Mouse (Mus musculus) ovary, postnatal 36 days (tissue): ENCODE results near the gene Tprn.

Experiments used
- DNase-seq: peaks from one replicate; pipeline ENCODE4 v3.0.0; 2022; ENCODE audit warnings: low spot score, mixed read lengths

Gene Tprn

DNA sequence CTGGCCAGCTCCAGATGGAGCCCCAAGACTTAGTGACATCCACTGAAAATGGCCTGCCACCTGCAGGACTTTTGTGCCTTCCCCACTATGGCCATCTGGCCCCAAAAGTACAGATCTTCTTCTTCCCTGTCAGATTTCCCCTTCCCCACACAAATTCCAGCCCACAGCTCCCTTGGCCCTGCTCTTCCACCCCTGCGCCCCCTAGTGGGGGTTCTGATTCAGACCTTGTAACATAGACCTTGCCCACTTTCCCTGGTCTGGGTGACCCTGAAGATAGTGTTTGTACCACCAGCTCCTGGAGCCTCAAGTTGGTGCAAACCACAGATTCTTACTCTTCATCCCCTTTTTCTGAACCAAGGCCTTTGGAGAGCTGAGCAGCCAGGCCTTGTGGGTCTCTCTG is 30.4 kb downstream of the Tprn start:
- peak; percentile 63 for DNase-seq

GRCm38 (mm10) chr2:25293706-25294105 is 31.3 kb downstream of the Tprn start:
- DNase-seq = no peak

DNA sequence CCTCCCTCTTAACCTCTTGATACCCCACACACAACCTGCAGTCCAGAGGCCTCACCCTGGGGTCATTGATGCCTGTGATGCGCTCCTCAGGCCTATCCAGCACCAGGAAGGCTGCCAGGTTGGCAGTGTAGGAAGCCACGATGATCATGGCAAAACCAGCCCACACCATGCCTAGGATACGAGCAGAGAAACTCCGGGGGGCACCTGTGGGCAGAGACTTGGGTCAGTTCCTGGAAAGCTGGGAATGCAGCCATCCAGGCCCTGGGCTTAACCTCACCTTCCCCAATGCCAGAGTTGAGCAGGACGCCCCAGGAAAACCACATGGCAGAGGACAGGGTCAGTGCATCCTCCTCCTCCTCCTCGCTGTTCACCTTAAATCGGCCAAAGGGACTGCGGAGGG is 34.7 kb downstream of the Tprn start:
- DNase-seq = no peak

DNA sequence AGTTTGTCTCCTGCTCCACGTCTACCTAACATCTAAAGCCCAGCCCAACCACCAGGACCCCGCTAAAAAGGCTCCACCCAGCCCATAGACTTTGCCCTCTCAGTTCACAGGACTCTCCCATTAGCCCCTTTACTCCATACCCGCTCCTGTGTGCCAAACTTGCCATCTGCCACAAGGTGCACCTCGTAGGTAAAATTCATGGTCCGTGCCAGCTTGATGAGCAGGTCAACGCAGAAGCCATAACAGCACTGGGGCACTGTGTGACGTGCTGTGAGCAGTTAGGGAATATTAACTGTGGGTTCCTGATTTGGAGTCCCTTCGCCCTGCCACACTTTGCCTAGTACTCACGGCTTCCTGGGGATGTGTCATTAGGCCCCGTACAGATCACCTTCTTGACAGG is 35.6 kb downstream of the Tprn start:
- DNase-seq = no peak

DNA sequence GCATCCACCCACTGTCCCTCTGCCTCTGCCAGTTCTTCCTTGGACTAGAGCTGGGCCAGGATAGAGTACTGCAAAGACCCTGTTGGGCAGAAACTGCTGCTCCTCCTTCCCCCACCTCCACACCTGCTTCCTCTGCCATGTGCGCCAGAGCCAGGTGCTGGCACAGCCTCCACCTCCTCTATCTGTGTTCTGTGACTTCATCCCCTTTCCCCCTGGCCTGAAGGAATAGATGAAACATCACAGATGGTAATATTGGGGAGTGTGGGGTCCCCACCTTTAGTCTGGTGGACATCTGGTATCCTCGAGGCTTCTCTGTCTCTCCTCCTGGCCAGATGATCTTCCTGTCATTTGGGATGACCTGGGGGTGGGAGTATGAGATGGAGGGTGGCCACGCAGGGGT is 41.0 kb downstream of the Tprn start:
- DNase-seq = no peak

DNA sequence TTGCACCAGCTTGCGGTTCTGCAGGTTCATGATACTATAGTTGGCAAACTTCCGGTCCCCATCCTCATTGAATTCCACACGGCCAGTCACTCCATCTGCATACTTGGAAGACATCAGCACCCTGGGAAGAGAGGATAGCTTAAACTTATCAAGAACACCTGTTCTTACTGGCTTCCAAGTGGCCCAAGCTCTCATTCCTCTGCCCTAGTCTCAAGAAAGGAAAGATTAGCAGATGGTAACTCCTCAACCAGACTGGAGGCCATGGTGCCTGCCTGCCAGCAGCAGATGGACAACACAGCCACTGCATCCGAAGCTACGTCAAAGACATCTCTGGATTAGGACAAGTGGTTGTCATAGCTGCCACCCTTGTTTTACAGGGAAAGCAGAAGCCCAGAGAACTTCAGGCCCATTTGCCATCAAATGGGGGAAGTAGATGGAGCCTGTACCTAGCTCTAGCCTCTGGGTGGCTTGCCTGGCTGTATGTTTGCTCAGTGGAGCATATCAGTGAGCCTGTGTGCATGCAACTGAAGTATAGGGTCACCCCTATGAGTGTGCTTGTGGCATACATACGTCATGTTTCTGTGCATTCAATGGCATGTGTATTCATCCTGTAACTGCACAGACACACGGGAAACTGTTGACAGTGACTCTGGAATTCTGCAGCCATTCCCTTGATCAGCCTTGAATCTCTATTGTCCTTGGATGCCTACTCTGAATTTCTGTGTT is 41.7 kb downstream of the Tprn start:
- DNase-seq = no peak

- DNase-seq = no peak
Observed at GRCm38 (mm10) chr2:25304657-25305541, 42.5 kb downstream of the Tprn start.

- DNase-seq = no peak
Observed at GRCm38 (mm10) chr2:25305587-25306359, 43.4 kb downstream of the Tprn start.

GRCm38 (mm10) chr2:25310180-25310579 is 47.8 kb downstream of the Tprn start:
- no peak for DNase-seq

- no peak for DNase-seq
Observed at GRCm38 (mm10) chr2:25310969-25311368, 48.6 kb downstream of the Tprn start.

DNA sequence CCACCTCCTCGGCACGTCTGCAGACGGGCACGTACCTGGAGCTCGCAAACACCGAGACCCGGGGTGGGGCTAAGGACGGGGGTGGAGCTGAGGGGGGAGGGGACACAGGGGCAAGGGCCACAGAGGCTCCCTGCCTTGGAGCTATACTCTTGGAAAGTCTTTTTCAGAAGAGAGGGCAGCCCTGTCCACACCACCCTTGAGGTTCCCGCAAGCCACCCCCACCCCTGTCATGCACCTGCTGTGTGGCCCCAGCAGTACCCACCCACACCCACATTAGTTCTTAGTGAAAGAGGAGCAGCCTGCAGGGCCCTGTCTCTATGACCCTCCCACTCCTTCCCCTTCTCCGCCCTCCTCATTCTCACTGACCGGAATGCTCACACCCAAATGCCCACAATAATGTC is 49.1 kb downstream of the Tprn start:
- DNase-seq = no peak

GRCm38 (mm10) chr2:25318119-25318966 is 55.9 kb downstream of the Tprn start:
- DNase-seq = no peak

DNA sequence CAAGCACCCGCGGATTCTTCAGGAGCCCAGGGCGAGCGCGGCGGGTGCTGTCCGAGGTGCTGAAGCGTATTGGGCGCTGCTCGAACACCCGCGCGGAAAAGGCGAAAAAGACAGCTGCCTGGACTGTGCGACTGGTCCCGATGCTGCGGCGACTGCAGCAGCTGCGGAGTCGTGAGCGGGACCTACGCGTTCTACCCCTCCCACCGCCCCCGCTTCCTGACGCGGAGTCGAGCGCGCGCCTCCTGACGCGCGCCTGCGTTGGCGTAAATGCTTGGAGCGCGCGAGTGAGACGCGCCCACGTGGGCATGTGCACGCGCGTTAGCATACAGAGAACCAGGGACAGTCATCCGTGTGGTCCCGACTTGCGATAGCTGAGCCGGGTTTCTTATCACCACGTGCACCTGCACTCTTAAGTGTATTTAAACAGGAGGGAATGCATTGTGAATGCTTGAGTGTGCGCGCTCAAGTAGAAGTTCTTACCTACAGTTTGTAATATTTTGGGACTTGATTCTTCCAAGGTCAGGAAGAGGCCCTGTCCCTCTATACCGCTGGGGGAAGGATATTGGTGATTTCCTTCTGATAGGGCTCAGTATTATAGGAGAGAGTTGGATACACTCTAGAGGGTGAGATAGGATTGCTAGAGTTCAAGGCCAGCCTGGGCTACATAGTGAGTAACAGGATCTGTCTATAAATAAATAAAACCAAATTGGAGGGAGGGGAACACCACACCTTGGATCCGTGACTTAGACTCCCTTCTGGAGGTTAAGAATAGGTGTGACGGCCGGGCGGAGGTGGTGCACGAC is 56.8 kb downstream of the Tprn start, which contains the start of gene Grin1:
Grin1 (minus strand) TSS at position 217 of the 803 bp plus-strand sequence.
- peak; percentile 72 for DNase-seq
